Mouse (Mus musculus) bone marrow macrophage, adult 2 months (primary cell): ENCODE measurements around the gene Anks6. TPM values are rescaled to one million over a fixed set of nuclear protein-coding genes. Genes with fewer than 3 reads are reported as not detected.
"Not testable (repeated sequence)": the region's sequence is repeated elsewhere in the genome, so short reads cannot be mapped to it uniquely, and the experiment has no call there.

Experiments used
- H3K27ac ChIP-seq: 2 replicates; pipeline ENCODE4 v1.5.1; 2012; ENCODE audit warnings: low read depth, low read length; ENCODE audit not compliant: insufficient read depth
- H3K4me1 ChIP-seq: 2 replicates; pipeline ENCODE4 v1.6.1; 2012; ENCODE audit warnings: low read length; ENCODE audit not compliant: control insufficient read depth, insufficient read depth
- H3K4me3 ChIP-seq: 2 replicates; pipeline ENCODE4 v1.5.1; 2012; ENCODE audit warnings: mild to moderate bottlenecking, low read length, moderate library complexity; ENCODE audit not compliant: insufficient read depth
- CTCF ChIP-seq: IDR thresholded peaks from 2 replicates; pipeline ENCODE4 v1.5.1; 2012; ENCODE audit warnings: low read depth, mild to moderate bottlenecking, low read length, moderate library complexity
- POLR2A ChIP-seq: IDR thresholded peaks from 2 replicates; pipeline ENCODE4 v1.6.1; 2012; ENCODE audit warnings: mild to moderate bottlenecking, low read depth, low read length, borderline replicate concordance
- polyA plus RNA-seq: library from polyadenylated mRNA; stranded (reverse); fragments of >200 nt; gene quantifications from 2 replicates; pipeline ENCODE4 v1.2.4, GENCODE M21; 2012; ENCODE audit not compliant: missing spikeins, insufficient read depth, insufficient read length

Gene Anks6
- polyA plus RNA-seq, 1 experiment, result 2.4 TPM

DNA sequence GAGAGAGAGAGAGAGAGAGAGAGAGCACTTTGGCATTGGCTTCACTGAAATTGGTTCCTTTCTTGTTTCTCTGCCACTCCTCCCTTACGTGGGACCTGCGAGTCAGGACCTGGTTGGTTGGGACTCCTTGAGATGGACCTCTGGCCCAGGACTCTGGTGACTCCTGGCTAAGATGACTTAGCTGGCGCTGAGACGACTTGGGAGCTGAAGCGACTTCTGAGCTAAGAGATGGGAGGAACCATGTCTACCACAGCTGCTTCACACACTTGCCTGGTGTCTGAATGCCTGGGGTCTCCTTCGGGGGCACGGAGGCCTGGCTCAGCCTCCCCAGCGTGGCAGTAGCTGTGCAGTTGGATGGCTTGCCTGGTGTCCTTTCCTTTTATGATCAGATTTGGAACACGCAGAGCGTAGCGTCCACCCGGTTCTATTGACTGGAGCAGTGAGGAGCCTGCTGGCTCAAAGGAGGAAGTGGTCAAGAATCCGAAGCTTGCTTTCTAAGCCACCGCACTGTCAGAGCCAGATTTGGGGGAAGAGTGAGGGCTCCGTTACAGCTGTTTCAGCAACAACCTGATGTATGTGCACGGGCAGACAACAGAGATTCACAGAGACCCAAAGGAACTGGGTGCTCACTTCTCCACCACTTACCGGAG, 22.9 kb upstream of the Anks6 start:
- H3K4me3 ChIP-seq, result peak overlapping the region; percentile 55
- H3K27ac ChIP-seq, result peak overlapping the region; percentile 96
- H3K4me1 ChIP-seq, result peaks cover 28% of the 10 kb centered on the region
- TF ChIP-seq CTCF (no peak), POLR2A (no peak)

- H3K27ac ChIP-seq, result no peak overlapping the region
- peaks cover 19% of the 10 kb centered on the region for H3K4me1 ChIP-seq
- no peak overlapping the region for H3K4me3 ChIP-seq
- no peak for TF ChIP-seq CTCF
- no peak for TF ChIP-seq POLR2A
These were observed 17.8 kb upstream of the Anks6 start for GRCm38 (mm10) chr4:47075054-47075453.

DNA sequence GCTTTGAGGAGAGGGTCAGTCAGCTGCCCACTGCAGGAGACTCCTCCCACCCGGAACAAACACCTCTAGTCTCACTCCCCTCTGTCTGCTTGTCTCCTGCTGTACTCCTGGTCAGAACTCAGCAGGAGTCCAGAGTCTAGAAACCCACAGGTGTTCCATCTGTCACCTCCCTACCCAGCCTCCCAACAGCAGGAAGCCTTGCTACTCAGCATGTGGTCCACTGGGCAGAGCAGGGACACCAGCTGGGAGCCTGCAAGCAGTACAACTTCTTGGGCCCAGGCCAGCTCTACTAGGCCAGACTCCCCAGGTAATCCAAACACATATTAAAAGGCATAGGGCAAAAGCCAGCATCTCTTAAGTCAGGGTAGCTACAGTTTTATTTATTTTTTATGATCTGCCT, 3.7 kb upstream of the Anks6 start:
- Histone ChIP-seq H3K4me3 (no peak overlapping the region), H3K27ac (no peak overlapping the region), H3K4me1 (peaks cover 11% of the 10 kb centered on the region)
- TF ChIP-seq CTCF (no peak), POLR2A (no peak)

DNA sequence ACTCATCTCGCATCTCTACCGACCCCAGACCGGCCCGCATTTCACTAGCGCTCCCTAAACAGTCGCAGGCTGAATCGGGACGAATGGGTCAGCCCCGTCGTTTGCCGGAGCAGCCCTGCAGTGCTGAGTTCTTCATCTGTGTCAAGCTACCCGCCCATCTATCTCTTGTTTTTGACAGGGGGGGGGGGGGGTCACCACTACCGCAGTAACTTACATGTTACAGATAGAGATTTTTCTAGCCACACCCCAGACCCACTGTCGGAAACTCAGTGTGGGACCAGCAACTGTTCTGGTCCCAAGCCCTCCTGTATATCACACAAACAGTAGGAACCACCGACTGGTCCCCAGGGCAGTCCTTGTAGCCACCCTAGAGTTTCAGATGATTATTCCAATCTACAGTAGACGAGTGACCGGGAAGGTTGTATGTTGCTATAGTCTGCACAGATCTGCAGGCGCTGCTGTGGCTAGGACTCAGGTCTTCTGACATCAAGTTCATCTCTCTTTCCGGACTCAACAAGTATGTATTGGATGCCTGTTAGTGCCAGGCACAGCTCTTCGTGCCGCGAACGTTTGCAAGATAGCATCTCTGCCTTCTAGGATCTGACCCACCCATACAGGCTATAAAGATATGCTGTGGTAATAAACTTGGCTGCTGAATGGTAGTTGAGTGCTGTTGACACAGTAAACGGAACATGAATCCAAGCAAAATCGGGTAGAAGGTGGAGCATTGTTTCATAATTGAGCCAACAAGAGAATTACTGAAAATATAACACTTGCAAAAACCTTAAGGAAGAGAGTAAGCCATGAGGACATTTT, 491 bp upstream of the Anks6 start:
- H3K27ac ChIP-seq, result no peak overlapping the region
- H3K4me1 ChIP-seq, result 0 out of 2 replicates have a peak, but pooled peaks cover 4% of the 10 kb centered on the region
- no peak for TF ChIP-seq POLR2A
- TF ChIP-seq CTCF, result no peak
- peak overlapping the region; percentile 72 for H3K4me3 ChIP-seq

DNA sequence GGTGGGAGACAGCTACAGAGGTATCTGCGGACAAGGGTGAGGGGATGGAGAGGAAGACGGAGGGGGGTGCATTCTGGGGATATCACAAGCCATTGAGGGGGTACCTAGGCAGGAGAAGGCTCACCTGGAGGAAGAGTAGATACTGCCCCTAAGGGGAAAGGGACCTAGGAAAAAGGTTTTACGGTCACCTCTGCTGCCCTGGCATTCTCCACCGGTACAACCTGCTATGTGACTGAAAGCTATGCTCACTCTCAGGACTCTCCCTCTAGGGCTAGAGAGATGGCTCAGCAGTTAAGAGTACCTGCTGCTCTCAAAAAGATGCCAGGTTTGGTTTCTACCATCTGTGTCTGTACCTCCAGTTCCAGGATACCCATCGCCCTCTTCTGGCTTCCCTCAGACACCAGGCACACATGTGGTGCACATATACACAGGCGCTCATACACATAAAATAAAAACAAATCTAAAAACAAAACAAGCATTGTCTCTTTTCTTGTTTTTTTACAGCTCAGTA, 1.6 kb downstream of the Anks6 start:
- TF ChIP-seq POLR2A (no peak), CTCF (no peak)
- H3K4me3 ChIP-seq, result no peak overlapping the region
- H3K4me1 ChIP-seq, result 0 out of 2 replicates have a peak, but pooled peaks cover 4% of the 10 kb centered on the region
- H3K27ac ChIP-seq, result no peak overlapping the region

GRCm38 (mm10) chr4:47055170-47055569, 2.1 kb downstream of the Anks6 start:
- not testable (repeated sequence) for H3K4me3 ChIP-seq, H3K4me1 ChIP-seq, H3K27ac ChIP-seq

GRCm38 (mm10) chr4:47051905-47052304, 5.3 kb downstream of the Anks6 start:
- no peak for TF ChIP-seq CTCF
- no peaks in the 10 kb centered on the region for H3K4me1 ChIP-seq
- H3K27ac ChIP-seq, result no peak overlapping the region
- H3K4me3 ChIP-seq, result no peak overlapping the region

DNA sequence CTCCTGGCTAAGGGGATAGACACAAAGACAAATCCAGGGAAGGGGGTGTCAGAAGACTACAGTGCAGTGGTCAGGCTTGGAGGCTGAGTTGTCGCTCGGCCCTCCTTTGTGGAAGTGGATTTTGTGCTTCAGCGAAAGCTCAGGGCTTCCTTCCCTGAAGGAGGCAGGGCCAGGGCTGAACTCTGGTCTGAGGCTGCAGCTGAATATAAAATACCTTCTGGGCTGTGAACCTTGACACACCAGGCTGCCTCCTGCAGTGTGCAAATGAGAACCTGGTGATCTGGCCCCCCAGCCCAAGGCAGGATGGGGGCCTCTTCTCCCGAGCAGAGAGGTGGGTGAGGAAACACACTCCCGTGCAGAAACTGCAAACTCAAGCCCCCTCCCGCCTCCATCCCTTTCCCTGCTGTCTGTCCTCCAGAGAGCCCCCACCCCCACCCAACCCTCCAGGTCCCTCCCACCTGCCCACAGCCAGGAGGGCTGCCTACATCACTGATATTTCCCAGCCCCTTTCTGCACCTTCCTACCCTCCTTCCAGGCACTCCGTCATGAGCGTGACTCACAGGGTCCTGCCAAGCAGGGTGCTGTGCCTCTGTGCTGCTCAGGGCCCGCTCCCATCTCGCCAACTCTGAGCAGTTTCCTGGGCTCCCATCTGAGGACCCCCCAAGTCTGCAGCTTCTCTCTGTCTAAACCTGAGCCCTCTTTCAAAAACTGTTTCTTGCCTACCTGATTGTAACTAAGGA, 6.4 kb downstream of the Anks6 start:
- H3K27ac ChIP-seq, result no peak overlapping the region
- H3K4me3 ChIP-seq, result no peak overlapping the region
- no peak for TF ChIP-seq CTCF
- TF ChIP-seq POLR2A, result no peak
- no peaks in the 10 kb centered on the region for H3K4me1 ChIP-seq

- H3K4me3 ChIP-seq, result no peak overlapping the region
- H3K27ac ChIP-seq, result no peak overlapping the region
- H3K4me1 ChIP-seq, result no peaks in the 10 kb centered on the region
- TF ChIP-seq POLR2A (no peak), CTCF (peak; percentile 36)
These were observed 7.1 kb downstream of the Anks6 start for GRCm38 (mm10) chr4:47050167-47050566.

GRCm38 (mm10) chr4:47049216-47049615, 8.0 kb downstream of the Anks6 start:
- Histone ChIP-seq H3K4me3 (no peak overlapping the region), H3K27ac (no peak overlapping the region), H3K4me1 (no peaks in the 10 kb centered on the region)
- no peak for TF ChIP-seq POLR2A
- no peak for TF ChIP-seq CTCF
